Mouse (Mus musculus) A20 (cell line): ENCODE measurements around the gene Nqo2.
"Not testable (repeated sequence)": the region's sequence is repeated elsewhere in the genome, so short reads cannot be mapped to it uniquely, and the experiment has no call there.

ENCODE experiments used
- DNase-seq: peaks from one replicate; pipeline ENCODE4 v3.0.0-alpha.2; 2011; ENCODE audit warnings: low read depth, low spot score

Gene Nqo2

GRCm38 (mm10) chr13:33964206-33965046, at the start of gene Nqo2:
Nqo2 (plus strand) TSS chr13:33964687.
- DNase-seq: peak; percentile 89

DNA sequence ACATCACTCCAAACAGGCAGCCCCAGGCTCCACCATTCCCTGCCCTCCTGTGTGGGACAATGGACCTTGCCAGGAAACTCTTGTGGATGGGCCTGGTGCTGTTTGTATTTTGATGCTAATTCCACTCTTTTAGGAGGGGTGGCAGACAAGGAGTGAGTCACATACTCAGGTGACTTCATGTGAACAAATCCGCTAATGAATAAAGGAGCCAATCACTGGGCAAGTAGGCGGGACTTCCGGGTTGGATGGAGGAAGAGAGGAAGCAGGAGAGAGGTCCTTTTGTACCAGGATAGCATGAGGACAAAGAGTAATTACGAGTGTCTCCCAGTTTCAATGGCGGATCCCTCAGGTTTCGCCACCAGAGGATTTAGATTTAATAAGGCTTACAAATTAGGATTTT, 43.4 kb upstream of the Nqo2 start:
- no peak for DNase-seq

DNA sequence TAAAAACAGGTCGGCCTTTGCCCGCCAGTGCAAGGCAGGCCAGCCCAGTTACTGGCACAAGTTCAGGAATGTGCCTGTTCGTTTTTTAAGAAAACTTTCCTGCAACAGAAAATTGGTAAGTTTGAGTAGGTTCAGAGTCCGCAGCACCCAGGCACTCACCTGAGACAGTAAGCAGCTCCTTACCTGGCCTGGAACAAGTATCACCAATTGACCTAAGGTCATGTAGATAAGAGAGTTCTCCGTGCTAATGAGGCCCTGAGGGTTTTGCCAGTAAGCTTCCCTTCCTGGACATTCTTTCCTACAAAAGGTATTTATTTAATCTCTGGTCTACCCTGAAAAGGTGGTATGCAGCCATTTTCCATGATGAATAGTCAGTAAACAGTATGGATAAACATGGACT, 42.8 kb upstream of the Nqo2 start:
- no peak for DNase-seq

- DNase-seq: no peak
Measured at GRCm38 (mm10) chr13:33930281-33930680, 34.2 kb upstream of the Nqo2 start.

- DNase-seq: no peak
Measured at GRCm38 (mm10) chr13:33930912-33931311, 33.6 kb upstream of the Nqo2 start.

GRCm38 (mm10) chr13:33934743-33935142, 29.7 kb upstream of the Nqo2 start:
- no peak for DNase-seq

DNA sequence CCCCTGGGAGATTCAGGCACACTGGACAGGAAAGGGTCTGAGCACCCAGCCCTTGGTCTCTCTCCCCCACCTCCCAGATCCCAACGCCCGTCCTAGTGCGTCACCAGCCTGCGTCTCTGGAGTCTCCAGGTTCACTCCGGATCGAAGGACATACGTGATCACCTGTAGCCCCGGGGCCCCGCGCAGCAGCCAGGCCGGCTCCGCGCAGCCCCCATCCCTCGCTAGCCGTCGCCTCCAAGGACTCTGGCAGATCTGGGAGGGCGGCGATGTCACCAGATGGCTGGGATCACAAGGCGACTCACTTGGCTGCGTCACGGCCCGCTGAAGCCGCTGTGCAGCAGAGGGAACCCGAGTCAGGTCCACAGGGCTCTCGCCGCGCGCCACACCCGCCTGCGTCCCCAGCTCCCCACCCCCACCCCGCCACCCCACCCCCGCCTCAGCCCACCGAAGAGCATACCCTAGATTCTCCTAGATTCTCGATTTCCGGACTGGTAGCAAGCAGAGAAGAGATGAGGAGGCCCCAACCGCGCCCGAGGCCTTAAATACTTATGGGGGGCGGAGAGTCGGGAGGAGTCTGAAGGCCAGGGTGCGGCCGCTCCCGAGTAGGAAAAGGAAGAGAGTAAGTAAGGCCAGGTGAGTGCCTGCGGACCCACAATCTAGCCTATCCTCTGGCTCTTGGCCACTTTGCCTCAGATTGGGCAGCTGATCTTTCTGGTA, 28.9 kb upstream of the Nqo2 start:
- no peak for DNase-seq

- no peak for DNase-seq
Measured at GRCm38 (mm10) chr13:33937151-33937550, 27.3 kb upstream of the Nqo2 start.

- DNase-seq: not testable (repeated sequence)
Measured at GRCm38 (mm10) chr13:33937587-33937986, 26.9 kb upstream of the Nqo2 start.

DNA sequence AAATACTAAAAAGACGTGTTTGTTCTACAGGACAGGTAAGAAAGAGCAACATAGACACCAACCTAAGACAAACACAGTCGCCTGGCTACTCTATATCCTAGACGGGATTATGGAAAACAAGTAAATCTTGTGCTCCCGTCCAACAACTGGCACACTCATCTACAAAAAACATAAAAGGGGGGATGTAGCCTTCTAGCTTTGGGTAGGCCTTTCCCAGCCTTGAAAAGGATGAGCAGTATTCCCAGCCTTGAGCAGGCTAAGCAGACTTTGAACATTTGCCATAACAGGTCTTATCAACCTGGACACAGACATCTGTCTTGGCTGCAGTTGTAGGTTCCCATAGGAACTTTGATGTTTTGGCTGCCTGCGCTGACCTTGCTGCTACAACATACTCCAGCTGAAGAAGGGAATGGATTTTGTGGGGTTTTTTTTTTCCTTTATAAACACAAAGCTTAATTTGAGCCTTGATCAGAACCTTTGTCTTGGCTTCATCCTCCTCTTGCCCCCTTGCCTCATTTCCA, 23.1 kb upstream of the Nqo2 start:
- DNase-seq: no peak

DNA sequence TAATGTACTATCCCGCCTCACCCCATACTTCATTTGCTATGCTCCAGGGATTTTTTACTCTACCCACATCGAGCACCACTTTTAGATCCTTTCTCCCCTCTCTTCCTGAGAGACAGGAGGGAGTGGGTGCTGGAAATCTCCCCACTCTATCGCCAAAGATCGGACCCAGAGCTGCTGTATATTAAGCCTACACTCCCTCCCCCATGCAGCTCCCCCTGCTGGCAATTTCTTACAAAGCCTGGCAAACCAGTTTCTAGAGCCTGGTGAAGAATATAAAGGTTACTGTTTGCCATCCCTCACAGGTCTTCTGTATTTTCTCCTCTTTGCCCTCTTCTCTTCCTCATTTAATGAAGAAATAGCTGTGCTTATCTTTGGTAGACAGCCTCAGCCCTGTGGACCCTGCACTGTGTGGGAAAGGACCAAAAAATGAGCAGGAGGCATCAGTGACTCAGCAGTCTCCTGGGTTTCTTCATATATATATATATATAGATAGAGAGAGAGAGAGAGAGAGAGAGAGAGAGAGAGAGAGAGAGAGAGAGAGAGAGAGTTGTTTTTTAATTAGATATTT, 22.2 kb upstream of the Nqo2 start:
- peak; percentile 37 for DNase-seq

DNA sequence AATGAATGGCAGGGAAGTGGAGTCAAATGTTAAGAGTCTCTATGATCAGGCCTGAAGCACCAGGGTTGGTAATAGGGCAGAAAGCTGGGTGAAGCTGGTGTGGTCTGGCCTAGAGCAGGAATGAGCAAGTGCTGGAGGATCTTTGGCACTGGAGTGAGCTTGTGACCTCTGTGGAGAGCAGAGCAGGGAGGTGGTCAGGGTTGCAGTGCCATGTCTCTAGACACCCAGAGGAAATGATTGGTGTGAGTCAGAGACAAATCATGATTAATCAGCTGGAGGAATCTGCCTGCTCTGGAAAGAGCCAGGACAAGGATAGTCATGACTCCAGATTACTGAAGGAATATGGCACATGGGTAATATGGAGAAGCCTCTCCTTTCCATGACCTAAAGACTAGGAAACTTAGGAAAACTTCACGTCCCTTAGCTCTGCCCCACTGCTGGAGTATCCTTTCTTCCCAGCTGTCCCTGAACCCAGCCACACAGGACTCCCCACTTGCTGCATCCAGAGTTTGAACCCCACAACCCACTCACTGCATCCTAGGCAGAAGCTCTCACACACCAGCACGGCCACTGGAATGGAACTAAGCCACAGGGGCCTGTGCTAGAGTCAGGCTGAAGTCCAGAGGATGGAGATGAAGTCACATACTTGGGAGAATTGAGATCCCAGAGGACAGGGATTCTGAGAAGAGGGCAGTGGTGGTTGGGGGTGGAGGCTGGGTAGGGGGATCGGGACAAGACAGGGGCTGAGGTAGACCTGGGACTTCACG, 13.0 kb upstream of the Nqo2 start:
- no peak for DNase-seq

- no peak for DNase-seq
Measured at GRCm38 (mm10) chr13:33952075-33952449, 12.4 kb upstream of the Nqo2 start.

DNA sequence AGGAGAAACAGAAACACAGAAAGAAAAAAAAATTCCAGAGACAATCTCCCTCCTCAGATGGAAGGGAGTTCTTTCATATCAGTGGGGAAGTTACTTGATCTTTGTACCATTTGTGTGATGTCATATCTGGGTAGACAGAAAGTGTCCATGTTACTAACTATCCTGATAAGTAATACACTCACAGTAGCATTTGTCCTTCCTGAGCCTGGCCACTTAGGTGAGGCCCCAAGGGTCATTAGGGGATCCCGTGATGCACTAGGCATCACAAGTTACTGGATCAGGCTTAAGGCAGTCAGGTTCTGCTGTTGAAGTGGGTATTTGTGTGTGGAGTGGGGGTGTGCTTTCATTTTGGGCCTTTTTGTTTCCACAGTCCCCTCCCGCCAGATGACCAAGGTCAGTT, 11.5 kb upstream of the Nqo2 start:
- no peak for DNase-seq

DNA sequence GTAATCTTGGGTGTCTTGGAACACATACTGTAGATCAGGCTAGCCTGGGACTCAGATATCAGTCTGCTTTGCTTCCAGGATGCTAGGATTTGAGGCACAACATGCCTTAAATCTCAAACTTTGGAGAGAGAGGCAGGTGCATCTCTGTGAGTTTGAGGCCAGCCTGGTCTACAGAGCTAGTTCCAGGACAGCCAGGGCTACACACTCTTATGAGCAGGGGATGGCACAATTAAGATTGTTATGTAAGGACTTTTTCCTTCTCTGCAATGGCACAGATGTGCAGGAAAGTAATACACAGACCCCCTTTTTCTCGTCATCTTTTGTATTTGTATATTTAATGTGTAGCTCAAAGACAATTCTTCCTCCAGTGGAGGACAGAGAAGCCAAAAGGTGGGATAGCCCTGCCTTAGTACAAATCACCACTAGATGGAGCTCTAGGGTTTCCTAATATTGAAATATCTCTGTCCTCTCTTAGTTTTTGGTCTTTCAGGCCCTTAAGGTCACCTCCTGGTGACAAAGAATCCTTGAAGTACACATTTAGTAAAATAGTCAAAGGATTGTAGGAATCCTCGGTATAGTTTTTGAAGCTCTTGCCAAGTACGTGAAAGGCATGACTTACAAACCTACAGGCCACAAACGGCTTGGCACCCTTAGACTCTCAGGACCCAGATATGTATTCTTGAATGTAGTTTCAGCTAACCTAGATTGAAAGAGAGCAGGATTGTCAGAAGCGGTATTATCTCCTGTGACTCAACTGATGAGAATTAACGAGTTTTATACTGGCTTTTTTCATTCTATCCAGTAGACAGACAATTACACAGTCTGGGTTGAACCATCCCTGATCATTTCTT, 7.7 kb upstream of the Nqo2 start:
- peak; percentile 53 for DNase-seq

GRCm38 (mm10) chr13:33959771-33960170, 4.7 kb upstream of the Nqo2 start:
- DNase-seq: no peak

DNA sequence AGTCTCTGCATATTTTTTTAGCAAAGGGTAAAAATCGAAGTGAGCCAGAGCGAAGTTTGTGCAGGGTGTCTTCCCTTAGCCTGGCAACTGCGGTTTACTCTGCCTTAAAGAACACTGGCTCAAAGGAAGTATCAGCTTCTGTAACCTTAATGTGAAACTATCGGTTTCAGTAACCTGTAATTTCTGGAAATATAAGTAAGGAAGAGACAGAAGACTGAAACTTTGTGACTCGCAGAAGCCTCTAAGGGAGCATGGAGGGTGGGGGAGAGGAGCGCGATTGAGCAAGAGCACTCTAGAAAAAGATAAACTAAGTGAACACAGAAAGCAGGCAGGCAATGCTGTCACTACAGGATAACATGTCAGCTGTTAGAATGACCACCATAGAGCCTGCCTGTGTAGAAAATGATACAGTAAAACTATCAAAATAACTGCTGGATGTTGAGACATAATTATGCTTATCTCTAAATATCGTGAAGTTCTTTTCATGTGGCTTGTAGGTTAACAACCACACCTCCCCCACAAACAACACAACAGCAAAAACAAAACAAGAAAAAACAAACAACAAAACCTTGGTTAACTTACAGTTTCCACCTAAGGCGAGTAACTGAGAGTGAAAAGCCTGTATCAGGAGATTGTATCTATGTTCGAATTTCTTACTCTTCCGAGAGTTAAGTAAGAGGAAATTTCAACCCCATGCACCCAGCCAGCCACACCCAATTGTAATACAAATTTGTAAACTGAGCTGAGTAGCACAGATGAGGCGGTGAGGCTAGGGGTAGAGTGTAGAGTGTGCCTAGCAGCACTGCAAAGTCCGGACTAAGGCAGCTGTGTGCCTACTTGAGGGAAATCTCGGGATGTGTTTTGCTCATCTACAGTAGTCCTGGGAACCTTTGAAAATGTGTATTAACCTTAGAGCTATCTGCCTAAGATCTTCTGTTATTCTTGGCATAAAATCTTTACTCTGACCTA, 853 bp downstream of the Nqo2 start:
- DNase-seq: no peak

- DNase-seq: no peak
Measured at GRCm38 (mm10) chr13:33966025-33966412, 1.5 kb downstream of the Nqo2 start.

GRCm38 (mm10) chr13:33966574-33966973, 2.1 kb downstream of the Nqo2 start:
- DNase-seq: no peak

GRCm38 (mm10) chr13:33989625-33990024, 25.1 kb downstream of the Nqo2 start:
- DNase-seq: no peak
